Mouse (Mus musculus): ENCODE data around the gene C1qtnf7.

DNA sequence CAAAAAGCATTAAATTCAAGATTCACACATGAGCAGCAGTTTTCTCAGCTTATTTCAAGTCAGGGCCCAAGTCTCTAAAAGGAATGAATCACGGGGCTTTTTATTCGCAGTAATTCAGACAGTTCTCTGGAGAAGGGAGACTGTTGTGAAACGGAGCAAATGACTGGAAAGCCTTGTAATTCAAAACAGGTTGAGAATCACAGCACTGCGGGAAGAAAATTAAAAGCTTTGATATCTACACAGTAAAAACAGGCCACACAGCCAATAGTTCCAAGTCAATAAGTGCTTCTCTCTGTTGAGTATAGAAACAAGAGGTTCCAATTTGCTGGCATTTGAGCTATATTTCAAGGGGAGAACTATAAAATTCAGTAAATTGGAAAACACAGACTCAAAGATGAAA, 129.7 kb downstream of the C1qtnf7 start:
- TF ChIP-seq CTCF (IDR thresholded peaks at IDR 0.05; ENCODE audit: control insufficient read depth, insufficient read depth, insufficient read length) (no peak), CEBPB (IDR thresholded peaks at IDR 0.05; ENCODE audit: low read depth) (no peak), USF1 (IDR thresholded peaks at IDR 0.05; ENCODE audit: low read depth) (no peak), MAX (IDR thresholded peaks at IDR 0.05) (no peak), FOSL1 (IDR thresholded peaks at IDR 0.05; ENCODE audit: insufficient read depth, low read length, poor library complexity, severe bottlenecking) (no peak)
